8 mouse cellular contexts compared by ENCODE assay signal in the genomic region with DNA sequence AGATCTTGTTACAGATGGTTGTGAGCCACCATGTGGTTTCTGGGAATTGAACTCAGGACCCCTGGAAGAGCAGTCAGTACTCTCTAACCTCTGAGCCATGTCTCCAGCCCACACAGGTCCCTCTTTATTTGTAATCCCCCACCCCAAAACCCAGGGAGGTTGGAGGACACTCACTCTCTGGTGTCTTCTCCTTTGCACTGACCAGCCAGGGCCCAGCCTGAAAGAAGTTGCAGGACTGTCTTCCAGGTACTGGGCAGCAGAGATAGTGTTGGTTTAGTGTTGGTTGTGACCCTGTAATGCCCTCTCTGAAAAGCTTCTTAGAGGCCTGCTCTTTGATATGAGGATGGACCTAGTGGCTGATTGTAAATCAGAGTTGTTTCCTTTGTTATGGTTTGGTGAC. TPM values are rescaled to one million over a fixed set of nuclear protein-coding genes. Genes with fewer than 3 reads are reported as not detected.
DNase-seq lines count a peak whose midpoint lies in the region; ATAC-seq and TF ChIP-seq lines count a peak whose summit lies in the region.

No protein-coding gene starts in this region.

- peak overlapping the region; percentile 66 for H3K4me2 ChIP-seq in heart, embryonic 16.5 days (ENCODE audit: low read depth, low read length)
- H3K4me2 ChIP-seq in liver, postnatal 0 days (ENCODE audit: low read depth, low read length), result peak overlapping the region; percentile 72

- no peaks in the 10 kb centered on the region for H3K27me3 ChIP-seq in G1E (ENCODE audit: insufficient read depth, low read length)
- no peaks in the 10 kb centered on the region for H3K27me3 ChIP-seq in heart, embryonic 16.5 days (ENCODE audit: control insufficient read depth, insufficient read depth, low read length)
- no peaks in the 10 kb centered on the region for H3K27me3 ChIP-seq in liver, postnatal 0 days (ENCODE audit: insufficient read depth, low read length)

- TF ChIP-seq CTCF in G1E (IDR thresholded peaks at IDR 0.05; ENCODE audit: low read depth, low read length), result no peak
- no peak for TF ChIP-seq CTCF in liver, postnatal 0 days (IDR thresholded peaks at IDR 0.05; ENCODE audit: low read depth)

- peak overlapping the region; percentile 83 for H3K4me3 ChIP-seq in G1E (ENCODE audit: low read depth, low read length)
- peak overlapping the region; percentile 69 for H3K4me3 ChIP-seq in heart, embryonic 16.5 days (ENCODE audit: low read length)
- H3K4me3 ChIP-seq in liver, postnatal 0 days (ENCODE audit: low read depth, low read length), result peak overlapping the region; percentile 68

- no peaks in the 10 kb centered on the region for H3K9me3 ChIP-seq in G1E (replicated peaks)
- no peaks in the 10 kb centered on the region for H3K9me3 ChIP-seq in heart, embryonic 16.5 days (replicated peaks; ENCODE audit: control insufficient read depth, low read length)
- no peaks in the 10 kb centered on the region for H3K9me3 ChIP-seq in liver, postnatal 0 days (ENCODE audit: low read length)

- TF ChIP-seq EP300 in liver, postnatal 0 days (IDR thresholded peaks at IDR 0.05; ENCODE audit: low read depth), result no peak

- DNase-seq in heart, adult 11 months, result peak; percentile 76
- no peak for DNase-seq in heart, adult 9 months (ENCODE audit: low spot score in 2 of 2)
- DNase-seq in G1E (ENCODE audit: low spot score), result no peak
- DNase-seq in liver, postnatal 0 days, result no peak
- no peak for DNase-seq in adrenal gland, postnatal 25 days
- DNase-seq in urinary bladder, postnatal 14 days (ENCODE audit: low spot score), result no peak
- no peak for DNase-seq in right cerebral cortex, postnatal 14 days

- H3K36me3 ChIP-seq in G1E (replicated peaks), result peaks cover 10% of the 10 kb centered on the region
- H3K36me3 ChIP-seq in heart, embryonic 16.5 days (ENCODE audit: control insufficient read depth, insufficient read depth), result peaks cover 3% of the 10 kb centered on the region; the same call in 1 of the 2 replicates
- H3K36me3 ChIP-seq in liver, postnatal 0 days (replicated peaks; ENCODE audit: insufficient read depth, low read length), result no peaks in the 10 kb centered on the region

- H3K27ac ChIP-seq in heart, embryonic 16.5 days (ENCODE audit: low read length), result peak overlapping the region; percentile 94; the same call in 1 of the 2 replicates
- H3K27ac ChIP-seq in liver, postnatal 0 days (ENCODE audit: low read depth), result peak overlapping the region; percentile 96

- peaks cover 10% of the 10 kb centered on the region for H3K4me1 ChIP-seq in G1E (ENCODE audit: insufficient read depth, low read depth, low read length)
- peaks cover 6% of the 10 kb centered on the region for H3K4me1 ChIP-seq in heart, embryonic 16.5 days (ENCODE audit: control insufficient read depth, insufficient read depth, low read length)
- H3K4me1 ChIP-seq in liver, postnatal 0 days (ENCODE audit: insufficient read depth), result no peaks in the 10 kb centered on the region; the same call in 1 of the 2 replicates

- H3K9ac ChIP-seq in heart, embryonic 16.5 days (ENCODE audit: low read length), result peak overlapping the region; percentile 84
- peak overlapping the region; percentile 86 for H3K9ac ChIP-seq in liver, postnatal 0 days (replicated peaks)

- no peak for ATAC-seq in G1E (ENCODE audit: extremely low read depth, insufficient number of reproducible peaks, low FRiP score, poor library complexity, severe bottlenecking)
- no peak for ATAC-seq in heart, embryonic 16.5 days (replicated peaks; ENCODE audit: extremely low read depth, insufficient read depth, low FRiP score)
- ATAC-seq in liver, postnatal 0 days, result no peak

RNA-seq across cellular contexts. Expression of a gene that starts 1.0 kb away (rescaled TPM):
- 17.5 and 19.3 TPM in 2 replicates for total RNA-seq in G1E (2014; fragmentation: Nextera tagmentation)
- 25.6 and 30.5 TPM in 2 replicates for total RNA-seq in G1E (2017)
- polyA plus RNA-seq in G1E (2012), result 0.31 and 0.50 TPM in 2 replicates
- 9.7 and 10.5 TPM in 2 replicates for polyA plus RNA-seq in heart, embryonic 16.5 days (2015; fragmentation: Nextera tagmentation; extraction: Ambion mirVana)
- 6.8 and 6.9 TPM in 2 replicates for polyA plus RNA-seq in liver, postnatal 0 days (2015; fragmentation: Nextera tagmentation; extraction: Ambion mirVana)
- 22.8 and 26.5 TPM in 2 replicates for total RNA-seq in adrenal gland, postnatal 25 days (2021)
